In genomic region chrX:104670757-104671549, GRCm38 (mm10) we compare ENCODE assay signal across 8 mouse cellular contexts. TPM values are rescaled to one million over a fixed set of nuclear protein-coding genes. Genes with fewer than 3 reads are reported as not detected.
A peak's percentile ranks its signal among the peaks of the same experiment; 100 is the strongest.
DNase-seq lines count a peak whose midpoint lies in the region; ATAC-seq and TF ChIP-seq lines count a peak whose summit lies in the region.

Gene Zdhhc15, minus strand, starts transcription at chrX:104671064.

- DNase-seq in ES-CJ7 (ENCODE audit: low read depth, low spot score) = peak; percentile 68
- DNase-seq in cerebellum, postnatal 14 days = peak; percentile 47 to 59
- peak; percentile 12 to 50 for DNase-seq in frontal cortex, postnatal 10 days (ENCODE audit: low spot score in 2 of 2)
- peak; percentile 74 for DNase-seq in hindbrain, embryonic 11.5 days (ENCODE audit: low spot score)
- peak; percentile 18 for DNase-seq in layer of hippocampus, adult 9-11 months
- peak; percentile 19 for DNase-seq in ovary, postnatal 10 days (ENCODE audit: low spot score)
- DNase-seq in thymus, adult 2 months = peak; percentile 54

- no peaks in the 10 kb centered on the region for H3K4me1 ChIP-seq in hindbrain, embryonic 11.5 days (replicated peaks; ENCODE audit: control insufficient read depth, insufficient read depth, low read length)
- no peaks in the 10 kb centered on the region for H3K4me1 ChIP-seq in lung, embryonic 15.5 days
- H3K4me1 ChIP-seq in thymus, adult 2 months (replicated peaks; ENCODE audit: control insufficient read depth, insufficient read depth, low read length) = 0 out of 2 replicates have a peak, but pooled peaks cover 2% of the 10 kb centered on the region

- no peak within 1 kb of the TSS for H3K27ac ChIP-seq in hindbrain, embryonic 11.5 days (ENCODE audit: low read depth, low read length)
- H3K27ac ChIP-seq in lung, embryonic 15.5 days = peak within 1 kb of the TSS; percentile 55
- H3K27ac ChIP-seq in thymus, adult 2 months (ENCODE audit: control insufficient read depth, insufficient read depth, low read length) = peak within 1 kb of the TSS; percentile 66

- peak; percentile 94 for ATAC-seq in hindbrain, embryonic 11.5 days (ENCODE audit: low FRiP score)
- ATAC-seq in lung, embryonic 15.5 days (ENCODE audit: borderline replicate concordance, extremely low read depth, low FRiP score, low TSS enrichment) = peak; percentile 94

- H3K27me3 ChIP-seq in hindbrain, embryonic 11.5 days (ENCODE audit: control insufficient read depth, insufficient read depth, low read length) = no peaks in the 10 kb centered on the region
- H3K27me3 ChIP-seq in lung, embryonic 15.5 days = no peaks in the 10 kb centered on the region; the same call in 1 of the 2 replicates
- H3K27me3 ChIP-seq in thymus, adult 2 months (ENCODE audit: control insufficient read depth, insufficient read depth, low read length) = no peaks in the 10 kb centered on the region

- H3K4me3 ChIP-seq in hindbrain, embryonic 11.5 days (ENCODE audit: low read depth, low read length) = peak within 1 kb of the TSS; percentile 43
- H3K4me3 ChIP-seq in lung, embryonic 15.5 days = peak within 1 kb of the TSS; percentile 52
- peak within 1 kb of the TSS; percentile 77 for H3K4me3 ChIP-seq in thymus, adult 2 months (ENCODE audit: control insufficient read depth, insufficient read depth, low read length)

- TF ChIP-seq CTCF in thymus, adult 2 months (IDR thresholded peaks at IDR 0.05; ENCODE audit: borderline replicate concordance, control insufficient read depth, extremely low read depth, insufficient read depth, low read length, poor library complexity) = no peak

- H3K4me2 ChIP-seq in hindbrain, embryonic 11.5 days (replicated peaks; ENCODE audit: low read depth, low read length) = peak within 1 kb of the TSS; percentile 49
- H3K4me2 ChIP-seq in lung, embryonic 15.5 days = peak within 1 kb of the TSS; percentile 56

- peak within 1 kb of the TSS; percentile 53; the same call in 1 of the 2 replicates for H3K9ac ChIP-seq in hindbrain, embryonic 11.5 days (ENCODE audit: low read depth, low read length)
- H3K9ac ChIP-seq in lung, embryonic 15.5 days = peak within 1 kb of the TSS; percentile 47

- no peaks in the 10 kb centered on the region for H3K36me3 ChIP-seq in hindbrain, embryonic 11.5 days (ENCODE audit: control insufficient read depth, insufficient read depth, low read length)
- H3K36me3 ChIP-seq in lung, embryonic 15.5 days = no peaks in the 10 kb centered on the region
- no peaks in the 10 kb centered on the region for H3K36me3 ChIP-seq in thymus, adult 2 months (ENCODE audit: control insufficient read depth, insufficient read depth, low read length)

- H3K9me3 ChIP-seq in hindbrain, embryonic 11.5 days (ENCODE audit: control insufficient read depth, low read length) = no peaks in the 10 kb centered on the region
- no peaks in the 10 kb centered on the region for H3K9me3 ChIP-seq in lung, embryonic 15.5 days

- 0 out of 2 replicates have a peak, but pooled peaks have one; percentile 27 for TF ChIP-seq POLR2A in thymus, adult 2 months (IDR thresholded peaks at IDR 0.05; ENCODE audit: control insufficient read depth, extremely low read depth, insufficient read depth, low read length, poor library complexity)

- 19% methylated on average over 13 of the region's 31 CpGs for WGBS in hindbrain, embryonic 11.5 days
- 12% methylated on average over 22 of the region's 31 CpGs for WGBS in lung, embryonic 15.5 days
- under 1% methylated on average over 16 of the region's 31 CpGs for whole genome bisulfite sequencing in thymus, adult 2 months

RNA-seq across cellular contexts. Expression of gene Zdhhc15, which starts in this region (rescaled TPM):
- 10.6 and 14.5 TPM in 2 replicates for polyA plus RNA-seq in hindbrain, embryonic 11.5 days (2014; fragmentation: Nextera tagmentation; extraction: Ambion mirVana)
- polyA plus RNA-seq in lung, embryonic 15.5 days (2015; fragmentation: Nextera tagmentation; extraction: Ambion mirVana) = 9.6 and 9.8 TPM in 2 replicates
- polyA plus RNA-seq in thymus, adult 2 months (2012; rRNA removed) = 4.3 and 4.4 TPM in 2 replicates

Comparison
In these comparisons a context has a peak if more than half of its experiments do, and no peak if none do; other contexts are left out.
1. DNase-seq: peak in every context shown above with its lines; median percentile 74 in hindbrain, embryonic 11.5 days; 68 in ES-CJ7; 54 in thymus, adult 2 months; 53 in cerebellum, postnatal 14 days; 31 in frontal cortex, postnatal 10 days; 19 in ovary, postnatal 10 days; 18 in layer of hippocampus, adult 9-11 months.